Mouse (Mus musculus): ENCODE results near the gene Hist1h4j.
"Not testable (repeated sequence)": the region's sequence is repeated elsewhere in the genome, so short reads cannot be mapped to it uniquely, and the experiment has no call there.

Hist1h4j gene

DNA sequence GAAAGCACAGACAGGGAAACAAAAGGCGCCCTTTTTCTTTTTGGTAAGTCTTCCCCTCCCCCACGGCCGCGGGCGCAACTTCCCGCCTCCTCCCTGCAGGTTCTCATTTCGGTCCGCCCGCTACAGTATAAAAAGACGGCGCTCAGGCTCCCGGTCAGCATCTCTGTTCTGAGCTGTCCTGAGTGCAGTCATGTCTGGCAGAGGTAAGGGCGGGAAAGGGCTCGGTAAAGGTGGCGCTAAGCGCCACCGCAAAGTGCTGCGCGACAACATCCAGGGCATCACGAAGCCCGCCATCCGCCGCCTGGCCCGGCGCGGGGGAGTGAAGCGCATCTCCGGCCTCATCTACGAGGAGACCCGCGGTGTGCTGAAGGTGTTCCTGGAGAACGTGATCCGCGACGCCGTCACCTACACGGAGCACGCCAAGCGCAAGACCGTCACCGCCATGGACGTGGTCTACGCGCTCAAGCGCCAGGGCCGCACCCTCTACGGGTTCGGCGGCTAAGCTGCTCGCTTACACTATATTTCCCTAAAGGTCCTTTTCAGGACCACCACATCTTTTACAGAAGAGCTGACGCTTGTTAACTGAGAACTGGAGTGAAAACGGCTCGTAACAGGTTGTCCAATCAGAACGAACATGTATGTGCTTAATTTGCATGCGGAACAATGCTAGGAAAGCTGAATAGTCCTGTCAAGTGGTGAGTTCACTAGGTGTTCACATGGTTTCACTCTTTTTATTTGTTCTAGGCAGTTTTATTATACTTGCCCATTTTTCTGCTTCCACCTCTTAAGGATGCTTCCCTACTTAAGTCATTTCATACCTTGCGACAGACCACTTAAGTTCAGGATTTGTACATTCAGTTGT is at the start of gene Hist1h4j:
Hist1h4j (plus strand) TSS at position 159 of the 862 bp plus-strand sequence.
- DNase-seq (ENCODE audit: low read depth) = peak; percentile 71

DNA sequence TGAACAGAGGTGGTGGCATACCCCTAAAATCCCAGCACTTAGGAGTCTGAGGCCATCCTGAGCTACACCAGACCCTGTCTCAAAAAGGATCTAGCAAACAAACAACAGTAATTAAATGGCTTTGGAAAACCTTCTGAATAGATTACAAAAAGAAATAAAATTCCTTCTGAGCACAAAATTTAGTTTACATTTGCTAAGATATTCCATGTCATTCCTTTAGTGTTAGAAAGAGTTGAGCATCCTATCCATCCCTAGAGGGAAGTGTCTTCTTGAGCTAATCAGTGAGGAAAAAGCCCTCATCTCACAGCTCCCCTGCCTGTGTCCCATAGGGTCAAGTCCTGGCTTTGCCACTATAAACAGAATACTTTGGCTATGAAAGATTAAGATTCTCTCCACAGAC is 37.1 kb upstream of the Hist1h4j start, which contains the start of gene Olfr1359:
Olfr1359 (plus strand) TSS at position 301 of the 400 bp plus-strand sequence.
- no peak for DNase-seq (ENCODE audit: low read depth)

DNA sequence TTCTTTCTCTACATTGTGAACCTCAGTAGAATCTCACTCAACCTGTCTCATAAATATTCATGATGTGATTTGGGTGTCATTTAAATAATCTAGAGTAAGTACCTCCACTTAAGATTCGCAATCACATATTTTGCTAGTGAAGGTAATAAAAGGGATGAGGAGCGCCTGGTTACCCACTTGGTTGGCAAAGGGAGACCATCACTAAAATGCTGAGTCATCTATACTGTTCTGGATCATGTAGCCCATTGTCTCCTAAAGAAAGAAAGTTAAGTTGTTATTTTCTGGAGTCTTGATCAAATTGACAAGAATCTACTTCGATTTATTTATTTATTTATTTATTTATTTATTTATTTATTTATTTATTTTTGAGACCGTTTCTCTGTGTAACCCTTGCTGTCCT is 28.2 kb upstream of the Hist1h4j start:
- DNase-seq (ENCODE audit: low read depth) = no peak

DNA sequence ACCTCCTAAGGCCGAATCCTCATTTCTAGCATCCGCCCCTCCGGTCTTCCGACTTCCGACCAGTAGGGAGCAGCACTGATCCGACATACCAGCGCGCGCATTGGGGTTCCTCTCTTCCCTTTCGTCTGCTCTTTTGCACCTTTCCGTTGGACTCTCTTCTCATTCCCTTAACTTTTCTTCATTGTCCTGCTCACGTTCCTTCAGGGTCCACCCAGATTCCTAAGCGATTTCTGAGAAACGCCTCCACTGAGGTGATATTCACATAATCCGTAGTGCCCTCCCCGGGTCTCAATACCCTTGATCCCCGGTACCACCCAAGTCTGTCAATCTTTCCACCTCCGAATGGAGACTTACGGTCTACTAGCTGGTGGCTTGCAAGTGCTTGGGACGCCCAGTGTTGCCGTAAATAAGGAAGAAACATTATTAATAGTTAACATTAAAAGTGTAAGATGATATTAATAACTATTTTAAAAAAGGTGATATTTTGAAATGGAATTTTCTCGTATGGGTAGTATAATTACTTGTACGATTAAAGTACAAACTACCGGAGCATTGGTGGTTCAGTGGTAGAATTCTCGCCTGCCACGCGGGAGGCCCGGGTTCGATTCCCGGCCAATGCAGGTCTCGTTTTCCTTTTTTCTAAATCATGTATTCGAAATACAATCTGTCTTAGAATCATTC is 24.7 kb upstream of the Hist1h4j start:
- DNase-seq (ENCODE audit: low read depth) = peak; percentile 78

DNA sequence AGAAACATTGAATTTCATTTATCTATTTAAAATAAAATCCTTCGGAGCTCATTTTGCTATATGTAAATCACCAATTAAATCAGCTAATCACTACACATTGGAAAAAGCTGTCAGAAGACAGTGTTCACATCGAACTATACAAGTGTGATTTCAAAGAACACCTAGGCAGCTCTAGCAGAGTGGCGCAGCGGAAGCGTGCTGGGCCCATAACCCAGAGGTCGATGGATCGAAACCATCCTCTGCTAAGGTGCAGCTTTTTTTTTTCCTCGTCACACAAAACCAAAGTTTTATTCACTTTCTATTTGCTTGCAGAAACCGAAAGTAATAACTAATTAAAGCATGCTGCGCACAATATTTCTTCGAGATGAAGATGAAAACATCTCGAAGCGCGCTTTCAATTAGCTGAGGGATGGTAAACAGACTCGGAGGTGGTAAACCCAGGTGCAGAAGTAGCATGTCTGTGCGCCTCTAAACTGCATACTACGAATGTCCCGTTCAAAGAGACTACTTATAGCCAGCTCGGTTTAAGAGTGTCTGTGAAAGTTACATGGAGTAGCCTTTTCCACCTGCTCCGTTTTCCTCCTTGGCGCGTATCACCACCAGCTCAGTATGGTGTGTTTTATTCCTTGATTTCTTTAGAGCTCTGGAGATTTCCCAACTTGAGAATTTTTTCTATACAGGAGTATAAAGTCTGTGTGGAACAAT is 23.9 kb upstream of the Hist1h4j start:
- DNase-seq (ENCODE audit: low read depth) = no peak

DNA sequence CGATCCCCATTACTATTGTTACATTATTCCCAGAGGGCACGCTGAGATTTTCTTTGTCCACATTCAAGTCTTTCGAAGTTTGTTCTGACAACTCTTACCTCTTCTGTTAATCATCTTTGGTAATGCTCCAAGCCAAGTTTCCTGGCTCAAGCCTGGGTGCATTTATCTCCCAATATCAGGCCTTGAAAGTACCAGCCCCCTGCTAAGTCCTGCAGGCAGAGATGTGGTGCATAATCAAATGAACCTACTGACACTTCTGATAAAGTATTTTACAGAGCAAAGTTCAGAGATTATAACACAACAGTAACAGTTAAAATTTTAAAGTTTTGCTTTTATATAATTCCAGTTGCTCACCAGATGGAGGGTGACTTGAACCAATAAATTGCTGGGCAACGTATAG is 23.2 kb upstream of the Hist1h4j start:
- no peak for DNase-seq (ENCODE audit: low read depth)

DNA sequence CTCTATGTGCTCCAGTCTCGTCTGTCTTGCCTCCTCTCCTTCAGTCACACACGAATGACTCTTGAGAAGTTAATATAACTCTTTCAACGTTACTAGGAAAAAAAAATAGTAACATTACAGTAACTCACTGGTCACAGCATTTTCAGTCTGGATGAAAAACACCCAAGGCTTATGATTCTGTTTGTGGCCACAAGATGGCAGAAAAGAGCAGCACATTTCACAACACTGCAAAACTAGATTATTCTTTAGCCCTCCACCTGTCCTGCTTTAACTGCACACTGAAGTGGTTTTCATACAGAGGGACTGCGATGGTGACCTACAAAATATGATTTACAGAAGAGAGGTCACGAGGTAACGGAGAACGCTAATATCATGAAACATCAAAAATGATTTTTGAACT is 20.1 kb upstream of the Hist1h4j start:
- peak; percentile 64 for DNase-seq (ENCODE audit: low read depth)

DNA sequence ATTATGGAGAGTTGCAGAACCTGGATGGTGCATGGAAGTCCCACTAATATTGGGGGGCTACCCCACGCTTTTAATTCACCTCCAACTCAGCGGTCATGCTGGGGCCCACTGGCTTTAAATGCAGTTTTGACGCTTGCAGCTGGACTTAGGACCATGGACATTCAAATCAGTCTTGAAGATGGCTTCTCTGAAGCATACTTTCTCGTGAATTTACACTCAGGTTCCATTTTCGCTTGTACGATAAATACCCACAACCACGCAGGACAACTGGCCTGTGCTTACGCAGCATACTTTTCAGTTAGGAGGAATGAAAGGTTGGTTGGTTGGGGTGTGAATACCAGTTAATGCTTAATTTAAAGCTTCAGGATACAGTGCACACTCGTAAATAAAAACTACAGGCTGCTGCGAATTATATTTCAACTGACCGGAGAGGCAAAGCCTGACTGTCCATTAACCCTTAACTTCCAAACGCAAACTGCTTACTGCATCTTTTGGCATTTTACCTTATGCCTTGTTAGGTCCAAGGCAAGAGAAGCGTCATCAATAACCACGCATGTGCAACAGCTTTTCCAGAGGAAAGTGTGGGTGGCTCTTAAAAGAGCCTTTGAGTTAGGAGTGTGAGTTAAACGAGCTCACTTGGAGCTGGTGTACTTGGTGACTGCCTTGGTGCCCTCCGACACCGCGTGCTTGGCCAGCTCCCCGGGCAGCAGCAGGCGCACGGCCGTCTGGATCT is 19.6 kb upstream of the Hist1h4j start:
- DNase-seq (ENCODE audit: low read depth) = no peak

DNA sequence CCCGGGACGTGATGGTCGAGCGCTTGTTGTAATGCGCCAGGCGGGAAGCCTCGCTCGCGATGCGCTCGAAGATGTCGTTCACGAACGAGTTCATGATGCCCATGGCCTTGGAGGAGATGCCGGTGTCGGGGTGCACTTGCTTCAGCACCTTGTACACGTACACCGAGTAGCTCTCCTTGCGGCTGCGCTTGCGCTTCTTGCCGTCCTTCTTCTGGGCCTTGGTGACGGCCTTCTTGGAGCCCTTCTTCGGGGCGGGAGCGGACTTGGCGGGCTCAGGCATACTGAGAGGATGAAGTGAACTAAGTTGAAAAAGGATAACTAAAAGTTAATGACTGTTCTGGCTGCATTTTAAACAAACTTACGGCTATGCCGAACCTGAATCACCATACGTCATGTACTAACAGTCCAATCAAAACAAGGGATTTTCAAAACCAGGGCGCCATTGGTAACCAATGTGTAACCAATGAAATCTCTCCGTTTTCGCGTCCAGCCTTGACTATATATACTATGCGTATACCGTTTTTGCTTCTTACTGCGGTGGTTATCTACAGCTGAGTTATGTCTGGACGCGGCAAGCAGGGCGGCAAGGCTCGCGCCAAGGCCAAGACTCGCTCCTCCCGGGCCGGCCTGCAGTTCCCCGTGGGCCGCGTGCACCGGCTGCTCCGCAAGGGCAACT is 18.9 kb upstream of the Hist1h4j start, which contains the start of the genes Hist1h2bl and Hist1h2ai:
Hist1h2bl (minus strand) TSS at position 280 of the 676 bp plus-strand sequence.
Hist1h2ai (plus strand) TSS at position 559 of the 676 bp plus-strand sequence.
- peak; percentile 90 for DNase-seq (ENCODE audit: low read depth)

DNA sequence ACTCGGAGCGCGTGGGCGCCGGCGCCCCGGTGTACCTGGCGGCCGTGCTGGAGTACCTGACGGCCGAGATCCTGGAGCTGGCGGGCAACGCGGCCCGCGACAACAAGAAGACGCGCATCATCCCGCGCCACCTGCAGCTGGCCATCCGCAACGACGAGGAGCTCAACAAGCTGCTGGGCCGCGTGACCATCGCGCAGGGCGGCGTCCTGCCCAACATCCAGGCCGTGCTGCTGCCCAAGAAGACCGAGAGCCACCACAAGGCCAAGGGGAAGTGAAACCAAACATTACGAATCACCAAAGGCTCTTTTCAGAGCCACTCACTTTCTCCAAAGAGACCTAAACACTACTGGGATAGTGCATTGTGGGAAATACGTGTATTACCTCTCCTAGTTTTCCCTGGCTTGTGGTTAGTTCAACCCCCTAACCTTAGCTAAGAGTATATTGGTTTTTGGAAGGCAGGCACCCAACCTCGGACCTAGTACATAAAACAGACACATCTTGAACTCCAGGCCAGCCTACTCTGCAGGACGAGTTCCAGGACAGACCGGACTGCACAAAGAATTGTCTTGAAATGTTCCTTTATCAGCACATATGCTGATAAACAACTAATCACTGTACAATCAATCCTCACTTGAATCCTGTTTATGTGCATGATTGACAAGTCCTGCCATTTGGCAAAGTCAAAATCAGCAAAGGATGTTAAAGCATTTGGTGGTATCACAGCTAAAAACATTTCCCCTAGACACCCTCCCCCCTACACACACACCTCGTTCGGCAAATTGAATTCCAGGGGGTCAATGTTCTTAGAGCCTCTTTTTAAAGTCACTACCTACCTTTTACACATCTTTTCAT is 18.1 kb upstream of the Hist1h4j start:
- not testable (repeated sequence) for DNase-seq (ENCODE audit: low read depth)

DNA sequence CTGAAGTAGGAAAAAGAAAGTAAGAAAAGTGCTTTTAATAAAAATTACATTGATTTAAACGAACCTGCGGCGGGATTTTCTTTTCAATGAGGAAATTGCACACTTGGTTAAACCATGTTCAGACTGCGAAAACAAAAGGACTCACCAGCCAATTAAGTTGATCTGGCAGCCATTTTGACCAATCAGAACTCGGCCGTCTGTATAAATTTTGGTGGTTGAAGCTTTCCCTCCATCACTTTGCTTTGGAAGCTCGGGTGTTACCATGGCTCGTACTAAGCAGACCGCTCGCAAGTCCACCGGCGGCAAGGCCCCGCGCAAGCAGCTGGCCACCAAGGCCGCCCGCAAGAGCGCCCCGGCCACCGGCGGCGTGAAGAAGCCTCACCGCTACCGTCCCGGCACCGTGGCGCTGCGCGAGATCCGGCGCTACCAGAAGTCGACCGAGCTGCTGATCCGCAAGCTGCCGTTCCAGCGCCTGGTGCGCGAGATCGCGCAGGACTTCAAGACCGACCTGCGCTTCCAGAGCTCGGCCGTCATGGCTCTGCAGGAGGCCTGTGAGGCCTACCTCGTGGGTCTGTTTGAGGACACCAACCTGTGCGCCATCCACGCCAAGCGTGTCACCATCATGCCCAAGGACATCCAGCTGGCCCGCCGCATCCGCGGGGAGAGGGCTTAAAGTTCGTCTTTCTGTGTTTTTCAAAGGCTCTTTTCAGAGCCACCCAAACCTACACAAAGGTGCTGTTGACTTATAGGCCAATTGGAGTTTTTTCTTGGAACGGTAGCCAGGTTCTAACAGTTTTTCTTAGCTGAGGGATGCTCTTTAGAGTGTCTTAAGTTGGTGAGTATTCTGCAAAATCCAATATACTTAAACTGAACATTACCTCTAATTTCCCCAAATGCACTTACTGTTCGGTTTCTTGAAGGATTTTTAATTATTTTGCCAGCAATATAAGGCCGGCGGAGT is 17.2 kb upstream of the Hist1h4j start, which contains the start of gene Hist1h3h:
Hist1h3h (plus strand) TSS at position 263 of the 961 bp plus-strand sequence.
- DNase-seq (ENCODE audit: low read depth) = peak; percentile 83

DNA sequence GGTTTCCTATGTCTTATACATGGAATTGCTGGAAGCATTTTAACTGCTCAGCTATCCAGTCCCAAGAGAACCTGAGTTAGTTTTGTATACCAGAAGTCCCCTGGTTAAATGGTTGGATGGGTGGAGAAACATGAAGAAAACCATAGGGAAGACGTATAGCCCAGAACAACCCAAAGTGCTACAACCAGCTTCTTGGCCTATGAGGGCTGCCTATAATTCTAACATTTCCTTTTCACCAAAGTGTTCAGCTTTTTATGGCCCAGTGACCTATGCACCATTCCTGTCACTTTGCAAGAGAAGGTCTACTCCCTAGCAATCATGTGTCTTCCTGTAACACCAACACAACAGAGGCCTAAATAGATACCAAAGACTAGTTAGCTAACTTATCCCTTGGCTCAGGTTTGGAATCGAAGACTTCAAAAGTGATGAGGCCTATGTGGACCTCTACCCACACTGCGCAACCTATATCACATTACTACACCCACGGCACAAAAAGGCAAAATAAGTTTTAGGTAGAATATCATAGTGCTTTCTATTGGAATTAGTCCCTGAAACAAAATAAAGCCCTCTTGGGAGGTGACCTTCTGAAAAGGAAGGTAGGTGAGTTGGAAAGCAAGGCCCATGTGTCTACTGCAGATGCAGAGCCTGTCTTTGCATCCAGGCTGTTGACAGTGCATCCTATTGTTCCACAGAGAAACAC is 16.3 kb upstream of the Hist1h4j start:
- no peak for DNase-seq (ENCODE audit: low read depth)

DNA sequence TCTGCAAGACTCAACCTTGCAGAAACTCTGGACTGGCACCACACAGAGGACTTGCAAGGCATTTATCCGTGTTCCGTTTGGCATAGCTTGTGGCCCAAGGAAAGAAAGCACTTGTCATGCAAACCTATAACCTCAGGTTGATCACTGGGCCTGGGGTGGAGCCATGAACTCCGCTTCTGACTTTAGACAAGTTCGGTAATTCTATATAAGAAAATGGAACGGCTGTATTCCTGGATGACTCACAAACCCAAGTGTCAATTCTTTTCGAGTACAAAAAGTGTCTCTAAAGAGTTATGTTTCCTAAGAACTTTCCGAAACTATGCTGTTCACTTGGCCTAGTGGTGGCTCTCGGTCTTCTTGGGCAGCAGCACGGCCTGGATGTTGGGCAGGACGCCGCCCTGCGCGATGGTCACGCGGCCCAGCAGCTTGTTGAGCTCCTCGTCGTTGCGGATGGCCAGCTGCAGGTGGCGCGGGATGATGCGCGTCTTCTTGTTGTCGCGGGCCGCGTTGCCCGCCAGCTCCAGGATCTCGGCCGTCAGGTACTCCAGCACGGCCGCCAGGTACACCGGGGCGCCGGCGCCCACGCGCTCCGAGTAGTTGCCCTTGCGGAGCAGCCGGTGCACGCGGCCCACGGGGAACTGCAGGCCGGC is 13.6 kb upstream of the Hist1h4j start:
- DNase-seq (ENCODE audit: low read depth) = not testable (repeated sequence)

DNA sequence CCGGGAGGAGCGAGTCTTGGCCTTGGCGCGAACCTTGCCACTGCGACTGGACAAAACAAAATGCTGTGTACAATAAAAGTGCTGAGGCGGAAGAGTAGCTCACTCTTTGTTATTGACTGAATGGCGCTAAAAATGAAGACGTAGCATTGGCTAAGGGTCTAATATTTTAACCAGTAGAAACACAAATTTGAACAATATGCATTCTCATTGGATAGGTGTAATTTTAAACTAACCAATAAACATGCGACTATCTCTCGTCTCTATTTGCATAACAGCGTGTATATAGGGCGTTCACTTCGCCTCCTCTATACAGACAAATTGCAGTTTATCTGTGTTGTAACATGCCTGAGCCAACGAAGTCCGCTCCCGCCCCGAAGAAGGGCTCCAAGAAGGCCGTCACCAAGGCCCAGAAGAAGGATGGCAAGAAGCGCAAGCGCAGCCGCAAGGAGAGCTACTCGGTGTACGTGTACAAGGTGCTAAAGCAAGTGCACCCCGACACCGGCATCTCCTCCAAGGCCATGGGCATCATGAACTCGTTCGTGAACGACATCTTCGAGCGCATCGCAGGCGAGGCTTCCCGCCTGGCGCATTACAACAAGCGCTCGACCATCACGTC is 13.0 kb upstream of the Hist1h4j start, which contains the start of gene Hist1h2bm:
Hist1h2bm (plus strand) TSS at position 288 of the 616 bp plus-strand sequence.
- peak; percentile 77 for DNase-seq (ENCODE audit: low read depth)

DNA sequence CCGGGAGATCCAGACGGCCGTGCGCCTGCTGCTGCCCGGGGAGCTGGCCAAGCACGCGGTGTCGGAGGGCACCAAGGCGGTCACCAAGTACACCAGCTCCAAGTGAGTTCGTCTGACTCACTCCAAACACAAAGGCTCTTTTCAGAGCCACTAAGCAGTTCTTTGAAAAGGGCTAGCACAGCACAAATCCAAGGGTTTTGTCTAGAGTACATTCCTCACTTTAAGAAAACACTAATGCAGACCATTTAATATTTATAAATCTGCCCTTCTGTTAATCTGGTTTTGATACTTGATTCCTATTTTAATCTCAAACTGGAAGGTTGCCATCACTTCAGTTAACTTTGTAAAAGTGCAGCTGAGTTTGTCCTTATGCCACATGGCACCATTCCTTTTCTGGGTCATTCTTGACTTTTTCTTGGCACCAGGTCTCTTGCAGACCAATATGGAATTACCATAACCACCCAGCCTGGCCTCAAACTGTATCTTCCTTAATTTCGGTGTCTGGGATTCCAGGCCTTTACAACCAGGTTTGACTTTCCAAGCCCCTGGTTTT is 12.4 kb upstream of the Hist1h4j start:
- no peak for DNase-seq (ENCODE audit: low read depth)

DNA sequence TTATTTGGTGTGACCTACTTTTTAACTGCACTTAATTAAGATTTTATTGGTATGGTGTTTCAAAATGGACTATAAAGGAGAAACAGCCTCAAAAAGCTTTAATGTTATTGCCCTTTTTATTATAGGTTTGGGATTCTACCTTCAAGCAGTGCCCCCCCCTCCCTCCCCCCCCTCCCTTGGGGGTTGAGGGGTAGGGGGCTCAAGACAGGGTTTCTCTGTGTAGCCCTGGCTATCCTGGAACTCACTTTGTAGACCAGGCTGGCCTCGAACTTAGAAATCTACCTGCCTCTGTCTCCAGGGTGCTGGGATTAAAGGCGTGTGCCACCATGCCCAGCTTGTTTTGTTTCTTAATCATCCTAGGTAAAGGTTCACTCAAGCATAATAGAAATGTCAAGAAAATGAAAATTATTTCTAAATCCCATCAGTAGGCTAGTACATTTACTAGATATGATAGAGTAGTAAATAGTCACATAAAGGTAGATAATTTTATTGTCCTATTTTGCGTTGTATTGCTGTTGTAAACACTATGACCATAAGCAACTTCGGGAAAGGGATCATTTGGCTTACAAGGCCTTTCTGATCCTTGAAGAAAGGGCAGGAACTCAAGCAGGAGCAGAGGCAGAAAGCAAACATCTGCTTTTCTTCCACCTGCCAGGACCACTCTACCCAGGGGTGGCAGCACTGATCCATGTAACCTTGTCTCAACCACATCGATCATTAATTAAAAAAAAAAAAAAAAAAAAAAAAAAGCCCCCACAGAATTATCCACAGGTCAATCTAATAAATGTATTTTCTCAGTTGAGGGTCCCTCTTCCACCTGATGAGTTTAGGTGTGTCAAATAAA is 11.6 kb upstream of the Hist1h4j start:
- DNase-seq (ENCODE audit: low read depth) = no peak

Data from c-Kit-positive CD71-negative TER-119-negative erythroid progenitor cells, embryonic 14.5 days (primary cell).